Mouse (Mus musculus) forebrain, embryonic 14.5 days (tissue): ENCODE data around the gene Lat. TPM values are rescaled to one million over a fixed set of nuclear protein-coding genes. Genes with fewer than 3 reads are reported as not detected.

Experiments used
- microRNA-seq: library from miRNA; unstranded; fragments of <30 nt; microRNA quantifications from one replicate; pipeline ENCODE4, GENCODE M21; 2016
- polyA plus RNA-seq: library from polyadenylated mRNA; unstranded; fragments of >200 nt; fragmentation: Nextera tagmentation; extraction: Ambion mirVana; gene quantifications from 2 replicates; pipeline ENCODE4 v1.2.1, GENCODE M21; 2014

Gene Lat
- polyA plus RNA-seq, 1 experiment from 2014 or later, result 0.50 TPM

Small RNAs within 50 kb of the gene (microRNA-seq; reads per million reads assigned to microRNA genes)
- gene Mir7058, result not detected

Other genes with a start within 250 kb of the Lat start
- 46.1 and 48.6 TPM in 2 replicates for gene Xpo6, start 169.1 kb downstream of the Lat start, polyA plus RNA-seq
- 289 and 315 TPM in 2 replicates for gene Sbk1, start 97.0 kb downstream of the Lat start, polyA plus RNA-seq
- 48.4 and 53.8 TPM in 2 replicates for gene Spns1, start 7.9 kb upstream of the Lat start, polyA plus RNA-seq
- gene Nfatc2ip, start 27.2 kb upstream of the Lat start, polyA plus RNA-seq, result 3.7 and 4.1 TPM in 2 replicates
- 0.33 TPM in 1 of 2 replicates, not detected in the other for gene Cd19, start 45.3 kb upstream of the Lat start, polyA plus RNA-seq
- gene Rabep2, start 59.2 kb upstream of the Lat start, polyA plus RNA-seq, result 15.6 and 21.4 TPM in 2 replicates
- gene Atp2a1, start 93.5 kb upstream of the Lat start, polyA plus RNA-seq, result 0.12 and 0.24 TPM in 2 replicates
- 49.2 and 59.5 TPM in 2 replicates for gene Sh2b1, start 105.9 kb upstream of the Lat start, polyA plus RNA-seq
- gene Tufm, start 117.8 kb upstream of the Lat start, polyA plus RNA-seq, result 135 and 147 TPM in 2 replicates
- 36.5 and 46.3 TPM in 2 replicates for gene Atxn2l, start 133.9 kb upstream of the Lat start, polyA plus RNA-seq
- gene Eif3c, start 196.8 kb upstream of the Lat start, polyA plus RNA-seq, result 163 and 182 TPM in 2 replicates
- gene Apobr, start 215.4 kb upstream of the Lat start, polyA plus RNA-seq, result 0.21 and 0.44 TPM in 2 replicates
- 24.0 and 28.0 TPM in 2 replicates for gene Cln3, start 216.2 kb upstream of the Lat start, polyA plus RNA-seq
- gene Il27, start 225.4 kb upstream of the Lat start, polyA plus RNA-seq, result not detected in 2 replicates